Comparison of ENCODE assay signal across 8 mouse cellular contexts in the genomic region with DNA sequence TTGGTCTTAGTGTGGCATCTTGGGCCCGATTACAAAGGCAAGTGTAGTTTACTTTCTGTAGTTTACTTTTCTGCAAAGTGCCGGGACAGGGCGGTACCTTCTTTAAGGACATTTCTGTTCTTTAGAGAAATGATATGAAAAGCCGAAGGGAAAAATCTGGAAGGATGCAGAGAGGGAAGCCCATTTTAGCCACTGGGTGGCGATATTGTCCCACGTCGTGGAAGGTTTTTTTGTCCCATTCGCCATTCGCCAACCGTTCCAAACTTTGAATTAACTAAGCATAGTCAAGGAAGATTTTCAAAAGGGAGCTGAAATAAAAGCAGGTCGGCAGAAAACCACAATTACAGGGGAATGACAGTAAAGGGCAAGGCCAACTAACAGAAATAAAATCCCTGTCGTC. TPM values are rescaled to one million over a fixed set of nuclear protein-coding genes. Genes with fewer than 3 reads are reported as not detected.
A peak's percentile ranks its signal among the peaks of the same experiment; 100 is the strongest.
DNase-seq lines count a peak whose midpoint lies in the region; ATAC-seq and TF ChIP-seq lines count a peak whose summit lies in the region.

No protein-coding gene starts in this region.

- H3K27ac ChIP-seq in forebrain, embryonic 10.5 days = no peak overlapping the region
- H3K27ac ChIP-seq in forebrain, embryonic 15.5 days (replicated peaks) = no peak overlapping the region
- no peak overlapping the region for H3K27ac ChIP-seq in hindbrain, embryonic 14.5 days
- H3K27ac ChIP-seq in small intestine, adult 2 months (ENCODE audit: insufficient read depth, low read depth, low read length) = no peak overlapping the region

- H3K36me3 ChIP-seq in forebrain, embryonic 10.5 days (replicated peaks) = no peaks in the 10 kb centered on the region
- H3K36me3 ChIP-seq in forebrain, embryonic 15.5 days = no peaks in the 10 kb centered on the region
- H3K36me3 ChIP-seq in hindbrain, embryonic 14.5 days (replicated peaks; ENCODE audit: control insufficient read depth, insufficient read depth) = no peaks in the 10 kb centered on the region
- H3K36me3 ChIP-seq in small intestine, adult 2 months (ENCODE audit: control insufficient read depth, insufficient read depth, low read length) = no peaks in the 10 kb centered on the region

- H3K9me3 ChIP-seq in forebrain, embryonic 10.5 days = no peaks in the 10 kb centered on the region
- H3K9me3 ChIP-seq in forebrain, embryonic 15.5 days = no peaks in the 10 kb centered on the region
- H3K9me3 ChIP-seq in hindbrain, embryonic 14.5 days (ENCODE audit: control insufficient read depth, low read length) = no peaks in the 10 kb centered on the region

- peak; percentile 64 for DNase-seq in forebrain, embryonic 10.5 days (ENCODE audit: extremely low spot score, low spot score)
- DNase-seq in cerebellum, adult 8-10 months = peak; percentile 59
- peak; percentile 21 to 74 for DNase-seq in frontal cortex, postnatal 10 days (ENCODE audit: low spot score in 2 of 2)
- DNase-seq in hindbrain, embryonic 14.5 days (ENCODE audit: low spot score) = peak; percentile 92
- peak; percentile 62 to 91 for DNase-seq in layer of hippocampus, postnatal 25 days (ENCODE audit: extremely low spot score in 1 of 2, low spot score in 1 of 2)

- no peak for TF ChIP-seq POLR2A in small intestine, adult 2 months (IDR thresholded peaks at IDR 0.05; ENCODE audit: low read depth, low read length)

- peaks cover 8% of the 10 kb centered on the region for H3K4me1 ChIP-seq in forebrain, embryonic 10.5 days
- peaks cover 3% of the 10 kb centered on the region for H3K4me1 ChIP-seq in forebrain, embryonic 15.5 days
- no peaks in the 10 kb centered on the region for H3K4me1 ChIP-seq in hindbrain, embryonic 14.5 days (replicated peaks; ENCODE audit: control insufficient read depth, insufficient read depth, low read length)
- no peaks in the 10 kb centered on the region for H3K4me1 ChIP-seq in small intestine, adult 2 months (ENCODE audit: control insufficient read depth, insufficient read depth, insufficient read length, low read length)

- no peak overlapping the region for H3K4me2 ChIP-seq in forebrain, embryonic 15.5 days (replicated peaks)
- 0 out of 2 replicates have a peak overlapping the region, but pooled peaks have one; percentile 3 for H3K4me2 ChIP-seq in hindbrain, embryonic 14.5 days (replicated peaks)

- no peak overlapping the region for H3K4me3 ChIP-seq in forebrain, embryonic 10.5 days
- no peak overlapping the region for H3K4me3 ChIP-seq in forebrain, embryonic 15.5 days
- H3K4me3 ChIP-seq in hindbrain, embryonic 14.5 days (replicated peaks; ENCODE audit: low read length) = no peak overlapping the region
- H3K4me3 ChIP-seq in small intestine, adult 2 months (ENCODE audit: low read depth, low read length) = no peak overlapping the region

- TF ChIP-seq CTCF in small intestine, adult 2 months (IDR thresholded peaks at IDR 0.05; ENCODE audit: extremely low read depth, insufficient read length, insufficient replicate concordance, low read depth, low read length) = peak; percentile 72; the same call in 1 of the 2 replicates

- no peak overlapping the region for H3K9ac ChIP-seq in forebrain, embryonic 15.5 days (replicated peaks)
- H3K9ac ChIP-seq in hindbrain, embryonic 14.5 days = no peak overlapping the region

- 0 out of 2 replicates have a peak, but pooled peaks cover 3% of the 10 kb centered on the region for H3K27me3 ChIP-seq in forebrain, embryonic 10.5 days (ENCODE audit: poor library complexity, severe bottlenecking)
- no peaks in the 10 kb centered on the region for H3K27me3 ChIP-seq in forebrain, embryonic 15.5 days
- H3K27me3 ChIP-seq in hindbrain, embryonic 14.5 days (ENCODE audit: control insufficient read depth, insufficient read depth, low read length) = no peaks in the 10 kb centered on the region
- no peaks in the 10 kb centered on the region for H3K27me3 ChIP-seq in small intestine, adult 2 months (ENCODE audit: control insufficient read depth, insufficient read depth, low read length)

- WGBS in forebrain, embryonic 10.5 days = 8% methylated on average over 12 of the region's 12 CpGs
- 5% methylated on average over 12 of the region's 12 CpGs for WGBS in forebrain, embryonic 15.5 days
- 5% methylated on average over 12 of the region's 12 CpGs for WGBS in hindbrain, embryonic 14.5 days
- 1% methylated on average over 12 of the region's 12 CpGs for WGBS in small intestine, adult 2 months

- no peak for ATAC-seq in forebrain, embryonic 15.5 days (replicated peaks)
- no peak for ATAC-seq in hindbrain, embryonic 14.5 days (ENCODE audit: low FRiP score)
- peak; percentile 91 for ATAC-seq in megakaryocyte progenitor cell, adult 5-6 weeks (replicated peaks; ENCODE audit: poor library complexity)

RNA-seq across cellular contexts. Expression of a gene that starts 13.3 kb away (rescaled TPM):
- 23.5 and 27.2 TPM in 2 replicates for polyA plus RNA-seq in forebrain, embryonic 10.5 days (2016; fragmentation: Nextera tagmentation; extraction: Ambion mirVana)
- 13.7 and 14.9 TPM in 2 replicates for polyA plus RNA-seq in forebrain, embryonic 15.5 days (2015; fragmentation: Nextera tagmentation; extraction: Ambion mirVana)
- 14.1 and 15.1 TPM in 2 replicates for polyA plus RNA-seq in hindbrain, embryonic 14.5 days (2014; fragmentation: Nextera tagmentation; extraction: Ambion mirVana)
- total RNA-seq in layer of hippocampus, postnatal 25 days (2021) = 1 to 10 TPM; 4.6 to 5.5 TPM
- total RNA-seq in megakaryocyte progenitor cell, adult 5-6 weeks (2015) = 23.5 and 24.0 TPM in 2 replicates
- 12.1 and 15.1 TPM in 2 replicates for total RNA-seq in megakaryocyte progenitor cell, adult 5-6 weeks (2017)
- polyA plus RNA-seq in small intestine, adult 2 months (2012; rRNA removed) = 0.22 and 0.34 TPM in 2 replicates

RNA-seq across cellular contexts. Expression of a gene that starts 38.5 kb away (rescaled TPM):
- polyA plus RNA-seq in forebrain, embryonic 10.5 days (2016; fragmentation: Nextera tagmentation; extraction: Ambion mirVana) = not detected in 2 replicates
- 0.31 and 0.83 TPM in 2 replicates for polyA plus RNA-seq in forebrain, embryonic 15.5 days (2015; fragmentation: Nextera tagmentation; extraction: Ambion mirVana)
- polyA plus RNA-seq in hindbrain, embryonic 14.5 days (2014; fragmentation: Nextera tagmentation; extraction: Ambion mirVana) = 0.54 TPM in 1 of 2 replicates, not detected in the other
- not detected for total RNA-seq in layer of hippocampus, postnatal 25 days (2021)
- total RNA-seq in megakaryocyte progenitor cell, adult 5-6 weeks (2015) = 2.0 TPM in 1 of 2 replicates, not detected in the other
- 0.29 and 0.74 TPM in 2 replicates for total RNA-seq in megakaryocyte progenitor cell, adult 5-6 weeks (2017)
- polyA plus RNA-seq in small intestine, adult 2 months (2012; rRNA removed) = 0.57 TPM in 1 of 2 replicates, not detected in the other

Comparison
In these comparisons a context has a peak if more than half of its experiments do, and no peak if none do; other contexts are left out.
1. RNA of a gene that starts 13.3 kb away (polyA plus RNA-seq): 23.5 to 27.2 TPM in forebrain, embryonic 10.5 days, 14.1 to 15.1 TPM in hindbrain, embryonic 14.5 days and 13.7 to 14.9 TPM in forebrain, embryonic 15.5 days; 0.22 to 0.34 TPM in small intestine, adult 2 months; every median in the first group is over 10 times any median in the second.
2. Peak in every context shown above with its lines, with median percentiles within 50 percentile points of each other: DNase-seq.